Mouse (Mus musculus): Measurements from ENCODE around the gene Nktr. TPM values are rescaled to one million over a fixed set of nuclear protein-coding genes. Genes with fewer than 3 reads are reported as not detected.
A peak's percentile ranks its signal among the peaks of the same experiment; 100 is the strongest.

Nktr gene
- total RNA-seq, 4 experiments from 2014 or later, result 96.7 to 159 (median 122) TPM

DNA sequence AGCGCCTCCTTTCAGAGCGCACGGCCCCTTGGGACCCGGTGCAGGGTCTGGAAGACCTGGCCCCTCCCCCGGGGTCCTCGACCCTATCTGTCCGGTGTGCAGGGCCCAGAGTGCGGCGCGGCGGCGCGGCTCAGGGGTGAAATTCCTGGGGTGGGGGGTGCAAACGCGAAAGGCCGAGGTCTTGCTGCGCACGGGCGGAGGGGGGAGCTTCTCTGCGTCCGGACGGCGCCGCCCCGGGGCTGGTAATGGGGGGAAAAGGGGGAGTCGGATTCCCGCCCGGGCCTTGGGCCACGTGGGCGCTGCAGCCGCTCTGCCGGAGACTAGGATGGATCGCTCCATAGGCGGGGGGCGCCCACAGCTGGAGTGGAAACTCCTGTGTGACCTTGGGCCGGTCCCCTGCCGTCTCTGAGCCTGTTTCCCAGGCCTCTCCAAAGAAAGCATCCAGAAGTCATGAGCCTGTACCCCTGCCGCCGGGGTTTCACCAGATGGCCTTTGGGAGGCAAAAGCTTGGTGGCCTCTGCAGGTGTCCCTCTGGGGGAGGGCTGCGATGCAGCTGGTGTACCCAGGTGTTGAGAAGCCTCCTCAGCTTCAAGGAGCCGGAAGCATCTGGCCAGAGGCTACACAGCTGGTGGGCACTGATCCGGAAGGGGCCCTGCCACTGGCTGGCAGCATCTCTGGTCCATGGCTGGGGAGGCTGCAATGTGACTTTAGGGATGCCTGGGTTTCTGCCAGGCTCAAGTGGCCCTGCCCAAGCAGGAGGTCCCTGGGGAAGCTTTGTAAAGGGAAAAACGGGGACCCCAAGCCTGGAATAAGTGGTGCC lies 41.5 kb downstream of the Nktr start:
- DNase-seq (ENCODE audit: low spot score in 2 of 2), result peak in 1 of 2 experiments; percentile 53

DNA sequence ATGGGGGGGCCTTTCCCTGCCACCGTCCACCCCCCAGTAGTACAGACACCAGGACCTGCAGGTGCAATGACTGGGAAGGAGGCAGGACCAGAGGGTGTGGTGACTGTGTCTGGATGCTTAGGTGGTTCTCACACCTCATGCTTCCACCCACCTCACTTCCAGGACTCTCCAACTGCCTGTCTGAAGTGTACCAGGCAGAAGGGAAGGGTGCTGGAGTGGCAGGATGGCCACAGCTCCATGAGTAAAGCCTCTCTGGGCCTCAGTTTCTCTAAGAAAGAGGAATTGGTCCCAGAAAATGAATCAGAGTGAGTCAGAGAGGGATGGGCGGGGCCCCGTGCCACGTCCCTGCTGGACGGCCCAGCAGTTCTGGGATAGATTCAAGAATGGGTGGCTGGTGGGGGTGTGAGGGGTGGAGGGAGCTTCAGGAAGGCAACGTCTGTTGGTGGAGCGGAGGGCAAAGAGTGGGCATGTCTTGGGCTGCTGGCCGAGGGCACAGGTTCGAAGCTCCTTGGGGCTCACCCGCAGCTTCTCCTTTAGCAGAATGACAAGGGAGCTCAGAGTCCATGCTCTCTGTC lies 42.2 kb downstream of the Nktr start:
- DNase-seq (ENCODE audit: low spot score in 2 of 2), result no peak

DNA sequence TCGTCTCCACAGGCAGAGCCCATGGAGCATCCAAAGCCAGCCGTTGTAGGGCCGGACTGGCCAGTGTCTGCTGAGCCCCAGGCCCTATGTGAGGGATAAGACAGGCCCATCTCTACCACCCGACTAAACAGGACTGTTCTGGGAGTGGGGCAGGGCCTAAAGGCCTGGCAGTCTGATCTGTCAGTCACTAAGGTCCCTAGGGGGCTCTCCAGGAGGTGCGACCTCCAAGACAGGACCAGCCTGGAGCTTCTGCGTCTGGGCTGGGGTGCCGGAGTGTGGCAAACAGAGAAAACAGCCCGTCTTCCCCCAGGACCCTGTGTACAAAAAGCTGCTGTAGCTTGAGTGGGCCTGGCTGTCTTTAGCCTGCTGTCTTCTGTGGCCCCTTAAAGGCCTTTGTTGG lies 42.8 kb downstream of the Nktr start:
- DNase-seq (ENCODE audit: low spot score in 2 of 2), result no peak

DNA sequence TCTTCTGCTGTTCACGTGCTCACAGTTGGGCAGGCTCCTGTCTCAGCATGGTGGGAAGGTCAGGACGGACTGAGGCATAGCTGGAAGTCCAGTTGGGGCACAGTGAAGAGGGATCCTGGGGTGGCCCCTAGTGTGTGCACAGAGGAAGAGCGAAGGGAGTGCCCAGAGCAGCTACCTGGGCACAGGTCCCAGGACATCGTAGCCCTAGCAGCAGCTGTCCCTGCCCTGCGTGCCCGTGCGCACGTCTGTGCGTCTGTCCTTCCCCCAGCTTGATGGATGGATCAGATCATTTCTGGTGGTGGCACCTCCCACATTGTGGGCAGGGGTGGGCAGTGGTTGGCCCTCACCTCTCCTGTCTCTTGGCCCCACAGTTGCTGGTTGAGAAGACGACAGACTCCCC lies 43.3 kb downstream of the Nktr start:
- peak in 1 of 2 experiments; percentile 21 for DNase-seq (ENCODE audit: low spot score in 2 of 2)

DNA sequence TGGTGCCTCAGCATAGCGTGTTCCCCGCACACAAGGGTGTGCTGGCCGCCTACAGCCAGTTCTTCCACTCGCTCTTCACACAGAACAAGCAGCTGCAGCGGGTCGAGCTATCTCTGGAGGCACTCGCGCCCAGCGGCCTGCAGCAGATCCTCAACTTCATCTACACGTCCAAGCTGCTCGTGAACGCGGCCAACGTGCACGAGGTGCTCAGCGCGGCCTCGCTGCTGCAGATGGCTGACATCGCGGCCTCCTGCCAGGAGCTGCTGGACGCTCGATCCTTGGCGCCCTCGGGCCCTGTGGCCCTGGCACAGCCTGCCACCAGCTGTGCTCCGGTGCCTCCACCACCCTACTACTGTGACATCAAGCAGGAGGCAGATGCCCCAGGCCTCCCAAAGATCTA lies 43.8 kb downstream of the Nktr start:
- peak in 1 of 2 experiments; percentile 18 for DNase-seq (ENCODE audit: low spot score in 2 of 2)

DNA sequence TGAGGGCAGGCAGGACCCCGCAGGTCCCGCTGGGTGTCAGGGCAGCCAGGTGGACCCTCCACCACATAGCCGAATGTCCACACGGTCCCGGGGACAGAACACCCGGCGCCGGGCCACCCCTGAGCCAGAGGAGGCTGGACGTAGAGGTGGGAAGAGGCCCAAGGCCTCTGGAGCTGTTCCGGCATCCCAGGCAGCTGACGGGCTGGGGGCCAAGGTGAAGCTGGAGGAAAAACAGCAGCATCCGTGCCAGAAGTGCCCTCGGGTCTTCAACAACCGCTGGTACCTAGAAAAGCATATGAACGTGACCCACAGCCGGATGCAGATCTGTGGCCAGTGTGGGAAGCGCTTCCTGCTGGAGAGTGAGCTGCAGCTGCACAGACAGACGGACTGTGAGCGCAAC lies 44.7 kb downstream of the Nktr start:
- no peak for DNase-seq (ENCODE audit: low spot score in 2 of 2)

DNA sequence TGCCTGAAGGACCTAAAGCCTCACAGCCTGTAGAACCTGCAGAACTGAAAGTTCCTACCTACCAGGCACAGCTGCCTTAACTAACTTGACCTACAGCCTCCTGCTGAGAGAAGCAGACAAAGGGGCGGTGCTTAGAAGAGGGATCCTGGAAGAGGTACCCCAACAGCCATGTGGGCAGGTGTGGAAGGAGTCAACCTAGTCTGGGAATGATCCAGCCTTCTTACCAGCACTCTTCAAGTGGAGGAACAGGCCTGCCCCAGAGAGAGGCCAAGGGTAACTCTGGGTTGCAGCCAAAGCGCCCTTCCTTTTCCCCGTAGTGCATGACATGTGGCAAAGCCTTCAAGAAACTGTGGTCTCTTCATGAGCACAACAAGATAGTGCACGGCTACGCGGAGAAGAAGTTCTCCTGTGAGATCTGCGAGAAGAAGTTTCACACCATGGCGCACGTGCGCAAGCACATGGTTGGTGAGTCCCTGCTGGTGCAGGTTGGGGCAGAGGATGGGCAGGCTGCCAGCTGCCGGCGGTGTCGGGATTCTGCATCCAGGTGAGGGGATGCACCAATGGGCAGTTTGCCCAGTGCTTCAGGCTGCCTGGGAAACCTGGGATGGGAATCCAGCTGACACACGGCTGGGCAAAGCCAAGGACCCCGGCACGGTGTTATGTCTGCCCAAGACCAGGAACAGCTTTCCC lies 46.3 kb downstream of the Nktr start:
- DNase-seq (ENCODE audit: low spot score in 2 of 2), result no peak

DNA sequence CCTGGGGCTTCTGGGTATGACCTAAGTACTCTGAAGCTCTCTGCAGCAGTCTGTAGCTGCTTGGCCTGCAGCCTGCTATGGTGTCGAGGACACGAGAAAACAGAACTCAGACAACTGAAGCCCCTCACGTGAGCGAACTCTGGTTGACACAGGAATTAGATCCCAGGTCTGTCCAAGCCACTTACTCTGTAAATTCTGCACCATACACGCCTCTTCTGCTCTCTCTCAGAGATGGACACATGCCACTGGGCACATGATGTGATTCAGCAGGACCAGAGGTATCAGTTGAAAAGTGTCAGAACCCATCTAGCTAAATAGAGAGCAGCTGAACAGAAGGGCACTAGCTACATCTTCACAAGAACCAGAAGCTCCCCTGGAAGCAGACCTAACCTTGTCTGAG lies 53.4 kb downstream of the Nktr start:
- no peak for DNase-seq (ENCODE audit: low spot score in 2 of 2)

DNA sequence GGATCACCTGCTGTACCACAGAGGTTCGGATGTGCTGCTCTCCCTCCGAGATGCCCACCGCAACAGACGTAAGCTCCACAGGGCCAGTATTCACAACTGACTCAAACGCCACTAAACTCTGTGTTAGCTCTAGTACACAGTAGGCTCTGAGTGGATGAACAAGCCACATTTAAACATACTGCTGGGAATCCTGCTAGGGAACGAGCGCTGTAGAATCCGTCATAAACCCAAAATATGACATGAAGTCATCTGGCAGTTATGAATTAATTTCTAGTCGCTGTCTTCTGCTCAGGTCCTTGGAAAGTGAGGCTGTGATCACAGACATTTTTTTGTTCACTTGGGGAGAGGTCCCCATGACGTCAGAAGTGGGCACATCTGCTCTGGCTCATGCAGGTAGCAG lies 57.0 kb downstream of the Nktr start:
- no peak for DNase-seq (ENCODE audit: low spot score in 2 of 2)

DNA sequence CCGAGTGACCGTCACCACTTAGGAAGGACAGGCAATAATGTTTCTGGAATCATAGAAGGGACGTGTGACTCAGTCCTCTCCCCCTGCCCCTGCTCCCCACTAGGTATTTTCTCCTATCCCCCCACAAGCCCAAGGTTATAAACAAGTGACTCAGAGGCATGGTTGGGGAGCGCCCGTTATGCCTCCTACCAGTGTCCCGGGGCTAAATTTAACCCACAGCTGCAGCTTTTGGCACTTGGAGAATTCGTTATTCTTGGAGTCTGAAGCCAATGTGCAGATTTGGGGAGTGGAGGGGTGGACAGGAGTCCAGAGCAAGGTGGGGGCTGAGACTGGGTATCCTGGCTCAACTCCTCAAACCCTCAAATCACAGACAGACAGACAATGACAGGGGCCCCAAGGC lies 57.5 kb downstream of the Nktr start:
- no peak for DNase-seq (ENCODE audit: low spot score in 2 of 2)

DNA sequence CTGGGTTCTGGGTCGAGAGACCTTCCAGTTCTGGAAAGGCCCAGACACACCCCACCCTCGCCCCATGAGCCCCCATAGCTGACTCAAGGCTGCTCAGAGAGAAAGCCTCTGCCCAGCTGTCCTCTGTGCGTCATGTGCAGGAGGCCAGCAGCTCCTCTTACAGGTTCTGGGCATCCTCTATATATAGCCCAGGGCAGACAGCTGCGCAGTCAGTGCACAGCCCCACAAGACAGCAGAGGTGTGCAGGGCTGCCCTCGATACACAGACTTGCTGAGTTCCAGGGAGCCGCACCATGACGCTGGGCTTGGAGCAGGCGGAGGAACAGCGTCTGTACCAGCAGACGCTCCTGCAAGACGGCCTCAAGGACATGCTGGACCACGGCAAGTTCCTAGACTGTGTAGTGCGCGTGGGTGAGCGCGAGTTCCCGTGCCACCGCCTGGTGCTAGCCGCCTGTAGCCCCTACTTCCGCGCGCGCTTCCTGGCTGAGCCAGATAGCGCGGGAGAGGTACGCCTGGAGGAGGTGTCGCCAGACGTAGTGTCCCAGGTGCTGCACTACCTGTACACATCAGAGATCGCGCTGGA lies 58.6 kb downstream of the Nktr start, which contains the start of gene Klhl40:
Gene Klhl40, plus strand, starts transcription at position 124 of the 582 bp plus-strand sequence.
- no peak for DNase-seq (ENCODE audit: low spot score in 2 of 2)

DNA sequence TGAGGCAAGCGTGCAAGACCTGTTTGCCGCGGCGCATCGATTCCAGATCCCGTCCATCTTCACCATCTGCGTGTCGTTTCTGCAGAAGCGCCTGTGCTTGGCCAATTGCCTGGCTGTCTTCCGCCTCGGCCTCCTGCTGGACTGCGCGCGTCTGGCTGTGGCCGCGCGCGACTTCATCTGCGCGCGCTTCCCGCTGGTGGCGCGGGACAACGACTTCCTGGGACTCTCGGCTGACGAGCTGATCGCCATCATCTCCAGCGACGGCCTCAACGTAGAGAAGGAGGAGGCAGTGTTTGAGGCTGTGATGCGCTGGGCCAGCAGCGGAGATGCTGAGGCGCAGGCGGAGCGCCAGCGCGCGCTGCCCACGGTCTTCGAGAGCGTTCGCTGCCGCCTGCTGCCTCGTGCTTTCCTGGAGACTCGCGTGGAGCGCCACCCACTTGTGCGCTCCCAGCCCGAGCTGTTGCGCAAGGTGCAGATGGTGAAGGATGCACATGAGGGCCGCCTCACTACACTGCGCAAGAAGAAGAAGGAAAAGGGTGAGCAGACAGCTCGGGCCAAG lies 59.2 kb downstream of the Nktr start:
- peak; percentile 82 to 85 for DNase-seq (ENCODE audit: low spot score in 2 of 2)

DNA sequence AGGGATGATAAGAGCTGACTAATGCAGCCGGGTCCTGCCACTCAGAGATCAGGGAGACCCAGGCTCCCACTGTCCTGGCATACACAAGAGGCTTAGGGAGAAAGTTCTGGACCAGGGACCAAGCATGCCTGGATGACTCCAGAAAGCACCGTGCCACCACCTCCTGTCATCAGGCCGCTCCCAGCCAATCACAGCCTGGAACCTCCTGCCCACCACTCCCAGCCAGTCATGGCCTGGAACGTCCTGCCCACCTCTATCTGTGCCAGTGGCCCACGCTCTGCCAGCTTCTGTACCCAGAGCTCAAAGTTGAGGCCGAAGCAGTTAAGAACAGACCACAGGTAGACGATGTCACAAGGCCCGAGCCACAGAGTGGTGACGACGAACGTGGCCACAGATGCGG lies 65.8 kb downstream of the Nktr start:
- DNase-seq (ENCODE audit: low spot score in 2 of 2), result no peak

DNA sequence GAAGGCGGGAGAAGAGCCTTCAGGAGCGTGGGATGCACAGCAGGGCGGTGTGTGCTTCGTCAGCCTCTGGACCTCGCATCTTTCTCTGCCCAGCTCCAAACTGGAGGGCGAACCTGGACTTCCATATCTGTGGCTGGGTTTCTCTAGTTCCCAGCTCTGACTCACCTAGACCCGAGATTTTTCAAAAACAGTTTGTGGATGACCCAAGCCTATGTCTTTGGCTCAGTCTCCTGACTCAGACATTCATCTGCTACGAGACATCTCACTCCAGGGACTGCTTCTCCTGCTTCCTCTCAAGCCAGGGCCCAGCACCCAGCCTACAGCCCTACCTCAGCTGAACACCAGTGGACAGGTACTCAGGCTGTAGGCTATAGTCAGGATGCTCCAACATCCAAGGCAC lies 66.3 kb downstream of the Nktr start:
- no peak for DNase-seq (ENCODE audit: low spot score in 2 of 2)

DNA sequence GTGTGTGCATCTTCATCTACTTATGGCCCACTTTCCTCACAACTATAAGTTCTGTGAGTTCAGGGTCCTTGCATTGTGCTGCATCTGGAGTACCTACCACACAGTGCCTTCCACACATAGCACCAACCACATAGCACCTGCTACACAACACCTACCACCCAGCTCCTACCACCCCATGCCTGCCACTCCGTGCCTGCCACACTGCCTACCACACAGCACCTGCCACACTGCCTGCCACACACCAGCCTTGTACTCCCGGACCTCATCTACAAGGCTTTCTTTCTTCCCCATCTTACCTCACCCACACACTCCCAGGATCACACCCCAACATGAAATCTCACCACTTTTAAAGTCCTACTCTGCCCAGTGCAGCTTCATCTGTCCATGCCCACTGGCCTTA lies 67.4 kb downstream of the Nktr start:
- no peak for DNase-seq (ENCODE audit: low spot score in 2 of 2)

DNA sequence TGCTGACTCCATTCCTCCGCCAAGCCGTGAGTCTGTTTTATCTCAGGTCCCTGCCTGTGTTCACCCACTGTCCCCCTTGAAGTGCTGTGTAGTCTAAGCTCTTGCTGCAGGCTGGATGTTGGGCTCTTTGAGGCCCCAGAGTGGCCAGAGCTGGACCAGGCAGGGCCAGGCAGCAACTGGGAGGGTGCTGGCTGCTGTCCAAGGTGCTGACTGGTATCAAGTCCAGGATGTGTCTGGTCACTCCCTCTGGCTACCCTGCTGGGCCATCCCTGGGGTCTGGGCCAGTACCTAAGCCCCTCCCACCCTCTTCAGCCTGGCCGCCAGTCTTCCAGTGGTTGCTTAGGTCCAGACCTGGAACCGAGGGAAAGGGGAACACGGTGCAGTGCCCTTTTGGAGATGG lies 72.2 kb downstream of the Nktr start:
- DNase-seq (ENCODE audit: low spot score in 2 of 2), result peak; percentile 64 to 68

DNA sequence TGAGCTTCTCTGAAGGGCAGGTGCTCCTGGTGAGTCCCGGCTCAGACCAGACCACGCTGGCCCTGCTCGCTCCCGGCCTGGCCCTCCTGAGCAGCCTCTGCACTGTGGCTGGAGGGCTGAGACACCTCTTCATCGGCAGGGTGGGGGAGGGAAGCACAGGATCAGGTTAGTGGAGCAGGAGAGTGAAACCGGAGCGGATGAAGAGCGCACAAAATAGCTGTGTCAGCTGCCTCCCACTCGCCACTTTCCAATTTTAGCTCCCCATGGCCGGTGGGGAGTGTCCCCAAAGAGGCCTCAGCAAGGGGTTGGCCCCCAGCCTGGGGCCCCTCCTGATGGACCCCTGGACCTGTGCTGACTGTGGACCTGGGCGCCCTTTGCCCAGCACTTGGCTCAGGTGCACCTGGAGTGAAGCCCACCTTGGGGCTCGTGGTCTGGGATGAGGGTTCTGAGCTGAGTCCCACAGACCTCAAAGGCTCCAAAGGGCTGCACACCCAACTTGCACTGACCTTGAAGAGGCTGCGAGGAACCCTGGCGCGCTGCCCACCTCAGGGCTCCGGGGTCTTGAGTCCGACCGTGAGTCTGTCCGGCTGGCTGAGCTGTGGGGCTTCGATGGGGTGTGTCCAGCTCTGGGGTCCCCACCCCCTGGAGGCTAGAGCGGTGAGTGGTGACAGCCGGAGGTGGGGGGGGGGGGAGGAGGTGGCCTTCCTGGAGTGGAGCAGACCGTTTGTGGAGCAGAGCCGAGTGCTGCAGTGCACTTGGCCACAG lies 73.0 kb downstream of the Nktr start, which contains the start of gene Hhatl:
Gene Hhatl, minus strand, starts transcription at position 751 of the 765 bp plus-strand sequence.
- DNase-seq (ENCODE audit: low spot score in 2 of 2), result no peak

DNA sequence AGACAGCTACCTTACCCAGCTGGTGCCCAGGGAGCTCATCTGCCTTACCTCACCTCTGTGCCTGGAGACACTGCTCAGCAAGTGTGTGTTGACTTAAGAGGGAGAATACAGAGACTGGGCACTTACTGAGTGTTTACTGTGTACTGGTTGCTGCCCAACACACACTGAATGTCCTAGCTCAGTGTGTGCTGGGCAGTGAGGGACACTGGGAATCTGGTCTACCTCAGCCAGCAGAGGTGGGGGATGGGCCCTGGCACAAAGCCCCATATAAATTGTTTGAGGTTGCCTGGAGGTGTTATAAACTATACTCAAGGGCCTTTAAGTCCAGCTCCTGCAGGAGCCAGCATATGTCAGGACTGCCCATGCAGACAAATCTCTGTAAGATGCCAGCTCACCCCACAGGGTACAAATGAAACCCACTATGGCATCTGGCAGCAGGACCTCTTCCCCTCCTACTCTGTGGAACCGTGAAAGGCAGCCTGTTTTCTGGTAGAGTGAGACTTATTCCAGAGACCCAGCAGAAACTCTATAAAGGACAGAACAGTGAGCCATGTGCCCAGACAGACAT lies 76.1 kb downstream of the Nktr start:
- no peak for DNase-seq (ENCODE audit: low spot score in 2 of 2)

DNA sequence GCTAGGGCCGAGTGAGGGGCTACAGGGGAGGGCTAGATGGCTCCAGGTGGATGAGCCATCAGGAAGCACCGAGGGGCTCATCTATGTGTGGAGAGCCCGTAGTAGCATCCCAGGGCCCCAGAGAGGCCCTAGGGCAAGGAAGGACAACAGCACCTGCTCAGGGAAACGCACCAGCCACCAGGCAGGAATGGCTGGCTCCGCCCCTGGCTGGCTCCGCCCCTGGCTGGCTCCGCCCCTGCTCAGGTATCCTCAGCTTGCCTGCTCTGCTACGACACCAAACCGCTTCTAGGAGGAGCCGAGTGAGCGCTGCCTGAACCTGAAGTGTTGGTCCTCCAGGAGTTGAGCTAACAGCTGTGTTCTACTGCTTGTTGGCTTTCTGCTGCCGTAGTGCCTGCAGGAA lies 78.8 kb downstream of the Nktr start:
- no peak for DNase-seq (ENCODE audit: low spot score in 2 of 2)

DNA sequence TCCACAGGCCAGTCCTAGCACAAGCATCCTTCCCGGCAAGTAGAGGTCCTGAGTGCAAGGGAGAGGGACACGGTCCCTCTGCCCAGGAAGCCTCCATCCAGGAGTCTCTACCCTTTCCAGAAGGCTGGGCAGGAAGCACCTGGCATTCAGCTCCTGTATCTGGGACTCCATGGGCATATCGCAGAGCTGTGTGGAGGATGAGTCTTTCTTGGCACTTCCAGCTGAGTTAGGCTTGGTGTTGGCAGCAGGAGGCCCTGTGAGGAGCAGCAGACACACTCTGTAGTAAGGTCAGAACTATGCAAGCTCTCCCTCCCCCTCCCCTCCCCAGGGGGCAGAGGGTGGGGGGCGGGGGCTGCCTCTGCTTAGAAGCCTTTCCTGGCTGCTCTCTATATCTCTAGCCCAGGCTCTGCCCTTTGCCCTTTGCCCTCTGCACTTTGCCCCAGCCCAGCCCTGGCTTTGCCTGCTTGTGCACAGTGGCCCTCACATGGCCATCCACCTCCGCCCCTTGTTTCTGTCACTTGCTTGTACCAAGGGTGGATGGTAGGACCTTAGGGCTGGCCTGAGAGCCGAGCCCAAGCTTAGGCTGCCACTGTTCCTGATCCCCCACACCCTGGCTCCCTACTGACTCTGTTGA lies 80.0 kb downstream of the Nktr start:
- DNase-seq (ENCODE audit: low spot score in 2 of 2), result no peak
